Mouse (Mus musculus) limb, embryonic 10.5 days (tissue): ENCODE results near the gene Prrxl1. TPM values are rescaled to one million over a fixed set of nuclear protein-coding genes. Genes with fewer than 3 reads are reported as not detected.

Experiments used
- DNase-seq: peaks from one replicate; pipeline ENCODE4 v3.0.0-alpha.2; 2017; ENCODE audit warnings: low spot score
- H3K27ac ChIP-seq: fragments of 300-500 bp; sonication (generic); 2 replicates; pipeline ENCODE4 v1.5.1; 2016; ENCODE audit warnings: mild to moderate bottlenecking
- H3K27me3 ChIP-seq: fragments of 300-500 bp; sonication (generic); 2 replicates; pipeline ENCODE4 v1.6.1; 2016; ENCODE audit warnings: low read depth, mild to moderate bottlenecking; ENCODE audit not compliant: poor library complexity, severe bottlenecking
- H3K36me3 ChIP-seq: fragments of 300-500 bp; sonication (generic); 2 replicates; pipeline ENCODE4 v1.6.1; 2016; ENCODE audit warnings: mild to moderate bottlenecking, moderate library complexity
- H3K4me1 ChIP-seq: fragments of 300-500 bp; sonication (generic); 2 replicates; pipeline ENCODE4 v1.6.1; 2016
- H3K4me3 ChIP-seq: fragments of 300-500 bp; sonication (generic); 2 replicates; pipeline ENCODE4 v1.5.1; 2016; ENCODE audit warnings: mild to moderate bottlenecking, moderate library complexity
- H3K9me3 ChIP-seq: fragments of 300-500 bp; sonication (generic); replicated peaks from 2 replicates; pipeline ENCODE4 v1.6.1; 2016; ENCODE audit warnings: mild to moderate bottlenecking
- WGBS: fragments of 180-500 bp; shearing (Covaris S2); methylation state at CpG from one replicate; pipeline ENCODE4 v1.1.7; 2016; 5-methylcytosine and 5-hydroxymethylcytosine counted together
- polyA plus RNA-seq: library from polyadenylated mRNA; unstranded; fragments of >200 nt; fragmentation: Nextera tagmentation; extraction: Ambion mirVana; gene quantifications from 2 replicates; pipeline ENCODE4 v1.2.1, GENCODE M21; 2016

Prrxl1 gene
- polyA plus RNA-seq, 1 experiment from 2014 or later = not detected

DNA sequence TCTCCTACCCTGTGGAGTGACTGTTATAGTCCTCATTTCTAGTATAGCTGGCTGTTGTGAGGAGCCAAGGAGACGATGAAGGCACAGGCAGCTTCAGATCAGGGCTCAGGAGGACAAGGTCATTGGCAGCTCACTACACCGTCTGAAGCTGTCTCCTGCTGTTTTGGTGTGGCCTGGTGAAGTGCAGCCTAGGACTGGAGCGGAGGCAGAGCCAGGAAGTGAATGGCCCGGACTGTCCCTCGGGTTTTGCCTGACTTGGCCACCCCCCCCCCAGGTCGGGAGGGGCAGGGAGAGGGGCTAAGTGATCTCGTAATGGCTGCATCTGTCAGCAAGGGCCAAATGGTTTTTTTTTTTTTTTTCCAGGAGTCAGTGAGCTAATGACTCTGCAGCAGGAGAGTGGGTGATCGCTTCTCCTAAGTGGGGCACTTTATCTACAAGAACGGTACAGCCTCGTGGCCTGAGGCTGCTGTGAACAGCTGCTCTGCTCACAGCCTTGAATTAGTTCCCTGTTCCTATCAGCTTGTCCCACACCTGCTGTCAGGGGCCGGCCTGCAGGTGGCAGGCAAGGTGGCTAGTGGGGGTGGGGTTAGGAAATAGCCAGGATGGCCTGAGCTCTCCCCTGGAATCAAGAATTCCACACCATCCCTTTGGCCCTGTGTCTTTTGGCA lies 34.9 kb downstream of the Prrxl1 start:
- H3K27ac ChIP-seq = no peak overlapping the region
- no peaks in the 10 kb centered on the region for H3K9me3 ChIP-seq
- 0 out of 2 replicates have a peak, but pooled peaks cover 5% of the 10 kb centered on the region for H3K27me3 ChIP-seq
- H3K4me1 ChIP-seq = peaks cover 2% of the 10 kb centered on the region; the same call in 1 of the 2 replicates
- no peaks in the 10 kb centered on the region for H3K36me3 ChIP-seq
- 16% methylated on average over 11 of the region's 11 CpGs for WGBS
- H3K4me3 ChIP-seq = no peak overlapping the region
- DNase-seq = no peak

DNA sequence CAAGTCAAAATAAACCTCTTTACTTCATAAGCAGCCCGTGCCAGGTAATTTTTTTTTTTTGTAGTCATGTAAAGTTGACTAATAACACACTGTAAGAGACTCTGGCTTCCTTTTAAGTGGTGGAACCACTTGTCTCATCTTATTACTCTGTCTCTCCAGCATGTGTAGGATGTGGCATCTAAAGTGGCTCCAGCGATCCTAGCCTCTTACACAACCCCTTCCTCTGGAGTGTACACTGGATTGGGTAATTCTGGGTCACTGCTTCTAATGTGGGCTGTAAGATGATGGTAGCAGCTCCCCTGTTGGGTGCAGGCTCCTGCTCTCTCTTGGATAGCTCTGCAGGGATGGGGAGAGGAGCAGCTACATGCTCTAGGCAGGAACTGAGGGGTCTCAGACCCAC lies 39.3 kb downstream of the Prrxl1 start:
- WGBS = 93% methylated on average over 2 of the region's 2 CpGs
- no peaks in the 10 kb centered on the region for H3K9me3 ChIP-seq
- no peaks in the 10 kb centered on the region for H3K36me3 ChIP-seq
- peaks cover 2% of the 10 kb centered on the region; the same call in 1 of the 2 replicates for H3K4me1 ChIP-seq
- H3K27me3 ChIP-seq = no peaks in the 10 kb centered on the region
- H3K27ac ChIP-seq = no peak overlapping the region
- DNase-seq = no peak
- no peak overlapping the region for H3K4me3 ChIP-seq

DNA sequence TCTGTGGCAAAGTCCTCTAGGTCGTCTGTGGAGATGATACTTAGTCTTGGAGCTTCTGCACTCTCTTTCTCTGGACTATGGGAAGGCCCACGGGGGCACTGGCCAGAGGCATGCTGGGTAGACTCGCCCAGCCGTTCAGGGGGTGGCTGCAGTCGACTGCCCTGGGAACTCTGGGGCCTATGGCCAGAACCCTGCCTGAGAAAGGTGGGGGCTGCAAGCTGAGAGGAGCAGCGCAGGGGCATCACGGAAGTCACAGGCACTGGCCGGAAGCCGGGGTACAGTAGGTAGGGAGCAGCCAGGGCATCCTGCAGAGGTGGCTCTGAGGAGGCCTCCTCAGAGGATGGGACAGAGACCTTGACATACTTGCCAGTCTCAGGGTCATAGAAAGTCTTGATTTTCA lies 60.6 kb downstream of the Prrxl1 start:
- WGBS = 85% methylated on average over 9 of the region's 9 CpGs
- DNase-seq = no peak
- Histone ChIP-seq H3K9me3 (no peaks in the 10 kb centered on the region), H3K4me1 (peaks cover 6% of the 10 kb centered on the region; the same call in 1 of the 2 replicates), H3K4me3 (no peak overlapping the region), H3K36me3 (no peaks in the 10 kb centered on the region), H3K27me3 (peaks cover 19% of the 10 kb centered on the region; the same call in 1 of the 2 replicates), H3K27ac (no peak overlapping the region)

DNA sequence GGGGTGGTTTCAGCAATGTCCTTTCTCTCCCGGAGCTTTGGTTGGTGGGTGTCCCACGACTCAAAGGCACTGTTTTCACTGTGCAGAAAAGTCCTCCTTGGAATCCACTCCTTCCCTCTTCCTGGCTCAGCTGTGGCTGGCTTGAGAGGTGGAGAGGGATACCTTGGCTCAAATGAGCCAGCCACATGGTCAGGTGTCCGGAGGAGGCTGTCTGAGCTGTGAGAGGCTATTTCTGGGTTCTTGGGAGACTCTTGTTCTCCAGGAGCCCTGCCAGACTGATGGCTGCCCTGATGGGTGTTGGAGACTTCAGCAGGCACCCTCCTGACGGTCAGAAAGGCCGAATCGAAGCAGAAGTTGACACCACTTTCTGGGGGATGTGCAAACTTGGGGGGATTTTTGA lies 63.9 kb downstream of the Prrxl1 start:
- no peak for DNase-seq
- Histone ChIP-seq H3K4me1 (peaks cover 6% of the 10 kb centered on the region; the same call in 1 of the 2 replicates), H3K36me3 (no peaks in the 10 kb centered on the region), H3K27ac (no peak overlapping the region), H3K27me3 (peaks cover 19% of the 10 kb centered on the region; the same call in 1 of the 2 replicates), H3K9me3 (no peaks in the 10 kb centered on the region), H3K4me3 (no peak overlapping the region)
- WGBS = 85% methylated on average over 6 of the region's 6 CpGs

DNA sequence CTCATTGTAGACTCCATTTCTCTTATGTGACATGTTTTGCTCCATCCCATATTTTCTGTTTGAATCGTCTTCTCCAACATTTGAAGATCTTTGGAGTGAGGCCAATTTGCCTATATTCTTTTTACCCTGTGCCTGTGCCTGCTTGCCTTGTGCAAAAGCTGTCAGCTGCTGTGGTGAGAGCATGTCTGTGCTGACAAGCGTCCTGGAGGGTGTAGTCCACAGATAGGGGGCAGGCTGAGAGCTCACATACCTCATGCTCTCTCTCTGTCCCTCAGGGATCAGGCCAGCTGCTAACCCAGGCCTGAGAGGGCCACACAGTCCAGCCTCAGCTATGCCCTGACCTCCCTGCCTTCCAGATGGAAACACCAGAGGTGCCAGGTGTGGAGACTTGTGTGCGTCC lies 74.0 kb downstream of the Prrxl1 start:
- WGBS = 65% methylated on average over 3 of the region's 3 CpGs
- H3K4me3 ChIP-seq = no peak overlapping the region
- H3K4me1 ChIP-seq = no peaks in the 10 kb centered on the region
- DNase-seq = no peak
- no peaks in the 10 kb centered on the region for H3K36me3 ChIP-seq
- H3K27ac ChIP-seq = no peak overlapping the region
- H3K9me3 ChIP-seq = no peaks in the 10 kb centered on the region
- H3K27me3 ChIP-seq = no peaks in the 10 kb centered on the region

DNA sequence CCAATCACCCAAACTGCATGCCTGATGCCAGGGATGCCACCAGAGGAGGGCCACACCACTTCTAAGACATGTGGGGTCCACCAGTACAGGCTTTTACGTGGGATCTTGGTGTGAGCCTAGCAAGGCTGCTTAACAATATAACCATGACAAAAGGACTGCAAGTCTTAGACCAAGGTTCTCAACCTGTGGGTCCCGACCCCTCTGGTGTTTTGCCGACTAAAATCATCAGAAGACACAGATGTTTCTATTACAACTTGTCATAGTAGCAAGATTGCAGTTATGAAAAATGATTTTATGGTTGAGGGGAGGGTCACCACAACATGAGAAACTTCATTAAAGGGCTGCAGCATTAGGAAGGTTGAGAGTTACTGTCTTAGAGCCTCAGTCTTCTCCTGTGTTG lies 79.4 kb downstream of the Prrxl1 start:
- 79% methylated on average over 3 of the region's 3 CpGs for WGBS
- H3K4me1 ChIP-seq = peaks cover 6% of the 10 kb centered on the region; the same call in 1 of the 2 replicates

DNA sequence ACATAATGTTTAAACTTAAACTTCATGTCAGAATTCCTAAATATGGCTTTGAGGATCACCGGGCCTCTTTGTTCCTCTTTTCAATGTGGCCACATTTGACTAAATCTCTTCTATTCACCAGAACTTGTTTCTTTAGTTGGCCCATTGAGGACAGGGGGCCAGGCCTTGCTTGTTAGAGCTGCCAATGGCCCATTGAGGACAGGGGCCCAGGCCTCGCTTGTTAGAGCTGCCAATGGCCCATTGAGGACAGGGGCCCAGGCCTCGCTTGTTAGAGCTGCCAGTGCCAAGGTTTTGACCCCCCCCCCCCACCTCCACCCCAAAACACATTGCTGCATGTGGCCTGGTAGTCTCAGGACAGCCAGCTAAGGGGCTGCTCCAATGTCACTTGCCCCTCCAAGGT lies 82.4 kb downstream of the Prrxl1 start:
- Histone ChIP-seq H3K9me3 (no peaks in the 10 kb centered on the region), H3K4me1 (peaks cover 15% of the 10 kb centered on the region), H3K36me3 (no peaks in the 10 kb centered on the region), H3K27me3 (no peaks in the 10 kb centered on the region), H3K27ac (no peak overlapping the region), H3K4me3 (no peak overlapping the region)
- 88% methylated on average over 3 of the region's 3 CpGs for WGBS
- DNase-seq = no peak

More for the DNA sequence above, 79.4 kb downstream of the Prrxl1 start:
- DNase-seq = no peak
- Histone ChIP-seq H3K27ac (no peak overlapping the region), H3K4me3 (no peak overlapping the region), H3K27me3 (no peaks in the 10 kb centered on the region), H3K9me3 (no peaks in the 10 kb centered on the region), H3K36me3 (no peaks in the 10 kb centered on the region)

DNA sequence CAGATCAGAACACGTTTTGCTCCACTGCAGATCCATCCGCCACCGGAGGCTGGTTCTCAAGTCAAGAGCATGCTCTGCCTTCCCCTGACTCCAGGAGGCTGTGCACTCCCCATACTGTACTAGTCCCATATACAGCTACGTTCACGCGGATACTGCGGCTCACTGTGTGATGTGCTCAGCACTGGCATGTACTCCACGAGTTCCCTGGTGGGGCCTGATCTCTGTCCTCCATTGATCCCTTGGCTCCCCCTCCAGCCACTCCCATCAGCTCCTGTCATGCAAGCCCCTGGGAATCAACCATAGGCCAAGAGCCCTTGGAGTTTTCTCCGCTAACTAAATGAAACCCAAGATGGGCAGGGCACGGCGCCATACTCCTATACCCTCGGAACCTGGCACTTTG lies 83.3 kb downstream of the Prrxl1 start:
- Histone ChIP-seq H3K27me3 (no peaks in the 10 kb centered on the region), H3K36me3 (no peaks in the 10 kb centered on the region), H3K9me3 (no peaks in the 10 kb centered on the region), H3K4me1 (peaks cover 15% of the 10 kb centered on the region), H3K4me3 (no peak overlapping the region), H3K27ac (no peak overlapping the region)
- no peak for DNase-seq
- WGBS = 94% methylated on average over 12 of the region's 12 CpGs

DNA sequence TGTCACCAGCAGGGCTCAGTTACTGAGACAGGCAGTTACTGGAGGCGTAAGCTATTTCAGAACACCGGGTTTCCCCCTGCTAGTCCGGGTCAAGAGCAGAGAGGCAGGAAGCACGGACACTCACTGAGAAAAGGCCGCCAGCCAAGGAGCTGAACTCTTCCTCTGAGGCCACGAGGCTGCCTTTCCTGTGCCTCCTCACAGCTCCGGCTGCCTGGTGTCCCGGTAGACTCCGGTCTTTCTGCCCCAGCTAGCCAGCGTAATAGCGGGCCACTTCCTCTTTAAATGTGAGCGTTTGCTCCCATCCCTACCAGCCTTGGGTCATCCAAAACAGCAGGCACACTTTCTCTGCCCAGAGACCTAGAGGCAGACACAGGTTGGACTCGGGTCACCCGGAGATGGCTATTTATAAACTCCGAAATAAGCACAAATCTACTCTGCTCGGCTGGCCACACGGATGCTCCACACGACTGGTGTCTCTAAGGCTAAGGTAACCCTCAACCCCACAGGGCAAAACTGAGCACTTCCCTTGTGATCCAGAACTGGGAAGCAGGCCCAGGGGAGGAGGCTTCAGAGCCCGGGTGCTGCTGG lies 84.1 kb downstream of the Prrxl1 start:
- no peak for DNase-seq
- Histone ChIP-seq H3K36me3 (no peaks in the 10 kb centered on the region), H3K27me3 (no peaks in the 10 kb centered on the region), H3K9me3 (no peaks in the 10 kb centered on the region), H3K4me1 (peaks cover 15% of the 10 kb centered on the region), H3K27ac (no peak overlapping the region), H3K4me3 (no peak overlapping the region)
- 58% methylated on average over 19 of the region's 19 CpGs for WGBS

DNA sequence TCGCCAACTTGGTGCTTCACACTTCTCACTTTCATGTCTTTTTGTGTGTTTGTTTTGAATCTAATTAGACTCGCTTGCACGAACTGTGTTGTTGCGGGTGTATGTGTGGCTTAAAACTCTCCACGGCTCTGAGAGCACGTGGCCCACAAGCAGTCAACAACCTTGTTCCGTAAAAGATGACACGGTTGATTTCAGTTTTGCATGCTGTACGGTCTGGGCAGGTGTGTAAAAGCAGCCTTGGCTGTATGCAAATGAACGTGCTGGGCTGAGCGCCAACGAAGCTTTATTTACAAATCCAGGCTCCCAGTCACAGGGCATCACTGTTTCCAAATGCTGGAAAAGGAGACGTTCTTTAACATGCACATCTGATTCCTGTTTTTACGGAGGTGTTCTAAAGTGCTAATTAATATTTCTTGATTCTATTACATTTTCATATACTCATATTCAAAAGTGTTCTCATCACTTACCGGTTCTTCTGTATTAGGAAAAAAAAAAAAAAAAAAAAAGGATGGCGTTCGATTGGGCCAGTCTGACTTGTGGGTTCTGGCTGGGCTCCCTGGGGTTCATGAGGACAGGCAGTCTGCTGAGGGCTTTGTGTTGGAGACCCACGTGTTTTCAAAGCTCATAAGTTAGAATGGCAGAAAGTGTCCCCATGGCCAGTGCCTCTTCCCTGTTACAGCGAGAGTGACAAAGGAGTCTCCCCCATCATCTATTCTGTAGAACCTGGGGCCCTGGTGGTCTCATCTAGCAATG lies 85.0 kb downstream of the Prrxl1 start:
- Histone ChIP-seq H3K36me3 (no peaks in the 10 kb centered on the region), H3K4me3 (no peak overlapping the region), H3K27ac (peak overlapping the region; percentile 72; the same call in 1 of the 2 replicates), H3K4me1 (peaks cover 15% of the 10 kb centered on the region), H3K27me3 (no peaks in the 10 kb centered on the region), H3K9me3 (no peaks in the 10 kb centered on the region)
- WGBS = 82% methylated on average over 19 of the region's 19 CpGs
- no peak for DNase-seq

DNA sequence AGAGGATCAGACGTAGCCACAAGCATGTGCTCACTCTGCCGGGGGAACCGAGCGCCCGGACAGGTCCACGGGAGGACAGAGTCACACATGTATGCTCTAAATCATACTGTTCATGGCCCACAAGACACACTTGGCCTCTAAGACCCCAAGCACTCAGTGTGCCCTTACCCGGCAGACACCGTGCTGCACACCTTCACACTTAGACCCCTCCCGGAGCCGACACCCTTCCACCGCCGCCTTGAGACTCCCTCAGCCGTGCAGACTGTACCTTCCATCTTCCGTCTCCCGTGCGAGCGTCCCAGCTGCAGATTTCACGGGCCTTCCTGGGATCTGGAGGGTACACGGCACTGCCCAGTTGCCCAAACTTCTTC lies 85.5 kb downstream of the Prrxl1 start:
- WGBS = 72% methylated on average over 19 of the region's 19 CpGs
- H3K36me3 ChIP-seq = no peaks in the 10 kb centered on the region
- H3K27me3 ChIP-seq = no peaks in the 10 kb centered on the region
- H3K9me3 ChIP-seq = no peaks in the 10 kb centered on the region
- no peak for DNase-seq
- H3K4me1 ChIP-seq = peaks cover 15% of the 10 kb centered on the region
- peak overlapping the region; percentile 72 for H3K27ac ChIP-seq
- H3K4me3 ChIP-seq = no peak overlapping the region

DNA sequence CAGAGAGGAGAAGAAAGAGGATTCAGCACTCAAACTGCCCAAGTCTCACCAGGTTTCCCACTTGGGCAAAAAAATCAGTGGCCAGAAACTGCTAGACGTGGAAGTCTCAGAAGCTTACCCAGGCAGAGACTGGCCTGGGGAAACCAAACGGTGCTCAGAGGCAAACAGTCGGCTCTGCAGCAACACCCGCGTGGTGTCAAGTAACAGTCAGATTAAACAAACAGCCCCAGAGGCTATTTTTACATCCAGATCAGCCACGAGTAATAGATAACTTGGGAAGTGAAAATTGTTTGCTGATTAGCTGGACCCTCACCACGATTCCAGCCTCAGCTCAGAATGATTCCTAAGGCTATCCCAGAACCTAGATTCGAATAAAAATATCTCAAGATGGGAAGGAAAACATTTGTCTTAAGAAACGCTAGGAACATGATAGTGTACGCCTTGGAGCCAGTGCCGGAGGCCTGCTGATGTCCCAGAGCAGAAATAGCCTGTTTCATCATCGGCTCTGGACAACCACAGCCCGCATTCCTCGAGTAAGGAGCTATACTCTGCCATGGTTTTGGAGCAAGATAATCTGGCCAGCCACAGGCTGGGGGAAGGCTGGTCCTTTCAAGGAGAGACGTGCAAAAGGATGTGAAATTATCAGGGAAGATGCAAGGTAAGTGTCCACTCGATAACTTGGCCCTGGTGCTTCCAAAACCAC lies 86.1 kb downstream of the Prrxl1 start, which contains the start of gene 3425401B19Rik:
Gene 3425401B19Rik, minus strand, starts transcription at position 170 of the 703 bp plus-strand sequence.
- Histone ChIP-seq H3K36me3 (no peaks in the 10 kb centered on the region), H3K4me1 (peaks cover 15% of the 10 kb centered on the region), H3K4me3 (no peak within 1 kb of the TSS), H3K27ac (peak within 1 kb of the TSS; percentile 72), H3K9me3 (no peaks in the 10 kb centered on the region), H3K27me3 (no peaks in the 10 kb centered on the region)
- DNase-seq = no peak
- WGBS = 45% methylated on average over 16 of the region's 16 CpGs
